Mouse (Mus musculus) kidney, embryonic 16.5 days (tissue): ENCODE data around the gene Zfp423. TPM values are rescaled to one million over a fixed set of nuclear protein-coding genes. Genes with fewer than 3 reads are reported as not detected.

Experiments
- ATAC-seq: fragments of 200-750 bp; cut with Nextera tagmentation; 2 replicates; pipeline ENCODE4 v1.8.0; 2017; ENCODE audit warnings: moderate TSS enrichment; ENCODE audit not compliant: low FRiP score, low TSS enrichment
- H3K27ac ChIP-seq: fragments of 300-500 bp; sonication (generic); 2 replicates; pipeline ENCODE4 v1.5.1; 2014; ENCODE audit warnings: low read length
- H3K27me3 ChIP-seq: fragments of 300-500 bp; sonication (generic); 2 replicates; pipeline ENCODE4 v1.6.1; 2014; ENCODE audit warnings: low read length, control low read depth, mixed read lengths; ENCODE audit not compliant: insufficient read depth
- H3K36me3 ChIP-seq: fragments of 300-500 bp; sonication (generic); 2 replicates; pipeline ENCODE4 v1.6.1; 2014; ENCODE audit warnings: low read length, control low read depth, mixed read lengths; ENCODE audit not compliant: insufficient read depth
- H3K4me1 ChIP-seq: fragments of 300-500 bp; sonication (generic); 2 replicates; pipeline ENCODE4 v1.6.1; 2014; ENCODE audit warnings: low read length, control low read depth, mixed read lengths; ENCODE audit not compliant: insufficient read depth
- H3K4me2 ChIP-seq: fragments of 300-500 bp; sonication (generic); replicated peaks from 2 replicates; pipeline ENCODE4 v1.6.1; 2014; ENCODE audit warnings: low read depth, low read length
- H3K4me3 ChIP-seq: fragments of 300-500 bp; sonication (generic); 2 replicates; pipeline ENCODE4 v1.5.1; 2014; ENCODE audit warnings: mild to moderate bottlenecking, low read length
- H3K9ac ChIP-seq: fragments of 300-500 bp; sonication (generic); replicated peaks from 2 replicates; pipeline ENCODE4 v1.6.1; 2014; ENCODE audit warnings: low read length
- H3K9me3 ChIP-seq: fragments of 300-500 bp; sonication (generic); 2 replicates; pipeline ENCODE4 v1.6.1; 2016; ENCODE audit warnings: low read length, control low read depth
- WGBS: fragments of 180-500 bp; shearing (Covaris S2); extraction: QIAGEN DNeasy Blood & Tissue Kit; methylation state at CpG from one replicate; pipeline ENCODE4 v1.1.7; 2014; 5-methylcytosine and 5-hydroxymethylcytosine counted together
- polyA plus RNA-seq: library from polyadenylated mRNA; unstranded; fragments of >200 nt; fragmentation: Nextera tagmentation; extraction: Ambion mirVana; gene quantifications from 2 replicates; pipeline ENCODE4 v1.2.1, GENCODE M21; 2015

Gene Zfp423
- polyA plus RNA-seq, 1 experiment from 2014 or later = 11.4 TPM

DNA sequence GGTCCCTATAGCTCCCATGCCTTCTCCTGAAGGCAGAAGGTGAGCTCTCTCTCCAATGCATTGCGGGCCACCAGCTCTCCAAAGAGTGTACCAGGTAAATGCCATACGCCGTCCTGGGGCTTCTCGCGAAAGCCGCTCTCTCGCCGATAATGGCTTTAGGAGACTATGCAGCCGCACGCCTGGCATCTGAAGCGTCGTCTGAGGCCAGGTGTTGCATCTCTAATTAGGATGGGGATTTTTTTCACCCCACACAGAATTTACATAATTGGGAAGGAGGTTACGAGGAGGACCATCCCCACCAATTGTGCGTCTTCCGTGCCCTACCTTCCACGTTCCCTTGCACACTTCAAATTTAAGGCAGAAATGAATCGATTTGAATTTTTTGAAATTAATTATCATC, 252.2 kb downstream of the Zfp423 start:
- Histone ChIP-seq H3K36me3 (no peaks in the 10 kb centered on the region), H3K4me2 (no peak overlapping the region), H3K9ac (no peak overlapping the region), H3K4me1 (peaks cover 24% of the 10 kb centered on the region), H3K27me3 (no peaks in the 10 kb centered on the region), H3K4me3 (no peak overlapping the region), H3K27ac (no peak overlapping the region), H3K9me3 (no peaks in the 10 kb centered on the region)
- ATAC-seq = no peak
- WGBS = 80% methylated on average over 17 of the region's 17 CpGs

DNA sequence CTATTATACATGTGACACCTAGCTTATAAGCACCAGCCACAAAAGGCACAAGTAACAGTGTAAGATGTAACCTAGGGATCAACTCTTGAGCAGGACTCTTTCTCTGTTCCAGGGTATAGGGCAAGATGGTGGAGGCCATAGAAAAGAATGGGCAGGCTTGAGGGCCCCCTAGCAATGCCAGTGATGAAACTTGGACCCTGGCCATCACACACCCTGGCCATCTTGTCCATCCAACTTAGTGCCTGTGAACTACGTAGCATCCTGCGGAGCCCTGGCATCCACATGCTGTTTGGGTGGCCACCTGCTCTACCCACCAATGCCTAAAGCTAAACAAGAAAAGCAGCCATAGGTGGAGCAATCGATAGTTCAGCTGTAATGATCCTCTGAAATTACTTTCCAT, 254.6 kb downstream of the Zfp423 start:
- no peaks in the 10 kb centered on the region for H3K27me3 ChIP-seq
- H3K27ac ChIP-seq = no peak overlapping the region
- 96% methylated on average over 3 of the region's 3 CpGs for WGBS
- peaks cover 30% of the 10 kb centered on the region for H3K4me1 ChIP-seq
- no peaks in the 10 kb centered on the region for H3K9me3 ChIP-seq
- no peak overlapping the region for H3K4me2 ChIP-seq
- no peak overlapping the region for H3K4me3 ChIP-seq
- H3K9ac ChIP-seq = no peak overlapping the region
- H3K36me3 ChIP-seq = no peaks in the 10 kb centered on the region
- no peak for ATAC-seq

DNA sequence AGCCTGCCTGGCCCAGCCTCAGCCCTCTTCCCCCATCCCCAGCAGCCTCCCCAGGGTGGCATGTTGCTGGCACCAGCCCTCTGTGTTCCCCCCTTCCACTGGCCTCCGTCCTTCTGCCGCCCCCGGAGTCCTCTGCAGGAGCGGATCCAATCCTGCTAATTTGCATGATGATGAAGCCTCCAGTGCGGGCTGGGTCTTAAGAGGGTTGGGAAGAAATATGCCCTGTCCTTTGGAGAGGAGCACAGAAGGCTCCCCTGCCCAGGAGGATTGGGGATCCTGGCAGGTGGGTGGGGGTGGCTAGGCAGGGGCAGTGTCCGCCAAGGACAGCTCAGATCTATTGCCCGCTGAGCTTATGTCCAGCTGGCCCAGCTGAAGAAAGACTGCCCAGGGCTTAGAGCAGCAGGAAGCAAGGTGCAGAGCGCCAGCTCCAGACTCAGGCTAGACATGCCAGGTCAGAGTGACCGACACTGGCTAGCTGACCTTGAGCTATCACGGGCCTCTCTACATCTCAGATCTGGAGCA, 256.5 kb downstream of the Zfp423 start:
- 29% methylated on average over 10 of the region's 10 CpGs for WGBS

DNA sequence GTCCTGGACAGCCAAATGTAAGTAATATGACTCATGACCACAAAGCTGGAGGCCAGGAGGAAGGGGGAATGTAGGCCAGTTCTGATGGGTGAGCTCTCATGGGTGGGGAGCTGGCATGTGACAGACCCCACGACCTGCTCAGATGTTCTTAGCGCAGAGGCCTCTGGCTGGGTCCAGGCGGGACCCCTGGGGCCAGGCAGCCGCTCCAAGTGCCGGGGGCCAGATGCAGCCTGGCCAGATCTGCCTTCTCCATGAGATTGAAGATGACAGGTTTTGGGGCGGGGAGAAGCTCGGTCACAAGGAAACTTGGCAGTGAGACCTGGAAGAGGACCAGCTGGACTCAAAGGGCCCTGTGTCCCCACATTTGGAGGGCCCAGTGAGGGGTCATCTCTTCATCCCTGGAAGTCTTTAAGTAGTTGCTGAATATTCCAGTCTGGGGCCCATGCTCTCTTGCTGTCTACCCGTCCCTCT, 257.3 kb downstream of the Zfp423 start:
- peaks cover 15% of the 10 kb centered on the region for H3K4me1 ChIP-seq
- WGBS = 65% methylated on average over 8 of the region's 8 CpGs
- H3K9ac ChIP-seq = no peak overlapping the region
- no peaks in the 10 kb centered on the region for H3K27me3 ChIP-seq
- no peak overlapping the region for H3K4me2 ChIP-seq
- no peak overlapping the region for H3K4me3 ChIP-seq
- peak; percentile 29; the same call in 1 of the 2 replicates for ATAC-seq
- H3K36me3 ChIP-seq = no peaks in the 10 kb centered on the region
- H3K9me3 ChIP-seq = no peaks in the 10 kb centered on the region
- H3K27ac ChIP-seq = no peak overlapping the region

More for the DNA sequence above, 256.5 kb downstream of the Zfp423 start:
- Histone ChIP-seq H3K9me3 (no peaks in the 10 kb centered on the region), H3K27me3 (no peaks in the 10 kb centered on the region), H3K9ac (no peak overlapping the region), H3K4me2 (no peak overlapping the region), H3K27ac (no peak overlapping the region), H3K4me3 (no peak overlapping the region), H3K4me1 (peaks cover 18% of the 10 kb centered on the region), H3K36me3 (no peaks in the 10 kb centered on the region)
- 0 out of 2 replicates have a peak, but pooled peaks have one; percentile 10 for ATAC-seq

DNA sequence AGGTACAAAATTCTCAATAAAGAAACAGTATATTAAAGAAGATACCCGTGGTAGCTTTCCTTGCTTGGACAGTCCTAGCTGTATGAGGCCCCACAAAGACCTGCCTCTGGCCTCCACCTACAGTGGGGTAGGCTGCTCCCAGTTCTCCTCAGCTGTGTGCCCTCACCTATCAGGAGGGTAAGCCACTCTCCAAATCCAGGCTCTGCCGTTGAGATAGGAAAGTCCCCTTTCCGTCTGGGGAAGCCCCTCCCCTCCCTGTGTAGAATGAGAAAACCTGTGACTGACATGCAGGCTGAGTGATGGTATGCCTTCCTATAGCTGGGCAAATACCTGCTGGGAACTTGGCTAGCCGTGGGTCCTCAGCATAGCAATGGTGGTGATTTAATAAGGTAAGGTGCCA, 257.8 kb downstream of the Zfp423 start:
- H3K9ac ChIP-seq = no peak overlapping the region
- no peaks in the 10 kb centered on the region for H3K9me3 ChIP-seq
- no peak for ATAC-seq
- no peak overlapping the region for H3K27ac ChIP-seq
- no peak overlapping the region for H3K4me3 ChIP-seq
- peaks cover 15% of the 10 kb centered on the region for H3K4me1 ChIP-seq
- no peaks in the 10 kb centered on the region for H3K27me3 ChIP-seq
- H3K4me2 ChIP-seq = no peak overlapping the region
- 84% methylated on average over 4 of the region's 4 CpGs for WGBS
- no peaks in the 10 kb centered on the region for H3K36me3 ChIP-seq

DNA sequence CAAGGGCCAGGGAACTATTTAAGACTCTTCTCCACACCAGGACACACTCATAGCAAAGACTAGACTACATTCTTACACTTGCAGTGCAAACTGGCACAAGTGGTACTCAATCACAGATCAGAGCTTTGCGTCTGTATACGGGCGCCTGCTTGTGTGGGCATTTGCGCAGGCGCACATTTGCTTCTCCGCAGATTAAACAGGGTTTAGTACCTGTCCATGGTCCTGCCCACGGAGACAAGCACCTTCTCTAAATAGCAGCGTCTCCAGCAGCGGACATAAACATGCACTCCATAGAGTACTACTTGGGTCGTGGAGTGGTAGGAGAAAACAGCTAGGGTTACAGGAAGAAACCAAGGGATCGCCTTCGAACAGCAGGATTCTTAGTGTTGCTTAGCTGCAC, 259.1 kb downstream of the Zfp423 start:
- H3K36me3 ChIP-seq = no peaks in the 10 kb centered on the region
- H3K4me2 ChIP-seq = no peak overlapping the region
- H3K27me3 ChIP-seq = no peaks in the 10 kb centered on the region
- peaks cover 15% of the 10 kb centered on the region for H3K4me1 ChIP-seq
- no peak overlapping the region for H3K4me3 ChIP-seq
- no peak for ATAC-seq
- H3K27ac ChIP-seq = no peak overlapping the region
- no peak overlapping the region for H3K9ac ChIP-seq
- WGBS = 55% methylated on average over 12 of the region's 12 CpGs
- no peaks in the 10 kb centered on the region for H3K9me3 ChIP-seq

DNA sequence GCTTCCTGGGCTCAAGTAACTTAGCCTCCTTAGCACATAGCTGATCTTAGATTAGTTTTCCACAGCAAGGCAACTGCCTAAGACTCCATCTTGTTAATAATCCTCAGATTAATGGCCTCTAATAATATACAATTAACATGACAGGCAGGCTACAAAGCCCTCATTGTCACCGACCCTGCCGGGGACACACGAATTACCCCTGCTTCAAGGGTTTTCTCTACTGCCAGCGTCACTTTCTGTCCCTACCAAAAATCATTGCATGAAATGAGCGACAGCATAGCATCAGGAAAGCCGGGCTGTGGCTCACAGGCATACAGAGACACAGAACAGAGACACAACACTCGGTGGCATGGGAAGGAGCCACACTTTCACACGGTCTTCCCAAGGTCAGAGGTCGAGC, 262.3 kb downstream of the Zfp423 start:
- Histone ChIP-seq H3K36me3 (no peaks in the 10 kb centered on the region), H3K4me3 (no peak overlapping the region), H3K27me3 (no peaks in the 10 kb centered on the region), H3K9me3 (no peaks in the 10 kb centered on the region), H3K4me1 (peaks cover 16% of the 10 kb centered on the region), H3K4me2 (no peak overlapping the region), H3K9ac (no peak overlapping the region), H3K27ac (no peak overlapping the region)
- 45% methylated on average over 9 of the region's 9 CpGs for WGBS
- ATAC-seq = no peak

DNA sequence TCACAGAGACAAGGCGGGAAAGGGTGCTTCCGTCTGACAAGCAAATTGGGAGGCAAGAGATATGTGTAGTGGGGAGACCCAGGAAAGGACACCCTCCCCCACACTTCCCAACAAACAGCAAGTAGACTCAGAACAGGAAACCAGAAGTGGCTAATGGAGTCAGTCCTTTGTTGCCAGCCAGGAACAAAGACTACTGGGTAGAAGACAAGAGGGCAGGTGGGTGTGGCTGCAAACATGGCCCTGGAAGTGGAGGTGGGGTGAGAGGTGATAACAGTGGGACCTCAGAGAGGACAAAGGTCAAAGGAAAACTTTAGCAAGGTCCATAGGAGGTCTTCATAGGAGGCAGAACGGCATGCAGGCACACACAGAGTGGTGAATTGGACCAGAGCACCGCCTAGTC, 265.7 kb downstream of the Zfp423 start:
- H3K4me2 ChIP-seq = no peak overlapping the region

DNA sequence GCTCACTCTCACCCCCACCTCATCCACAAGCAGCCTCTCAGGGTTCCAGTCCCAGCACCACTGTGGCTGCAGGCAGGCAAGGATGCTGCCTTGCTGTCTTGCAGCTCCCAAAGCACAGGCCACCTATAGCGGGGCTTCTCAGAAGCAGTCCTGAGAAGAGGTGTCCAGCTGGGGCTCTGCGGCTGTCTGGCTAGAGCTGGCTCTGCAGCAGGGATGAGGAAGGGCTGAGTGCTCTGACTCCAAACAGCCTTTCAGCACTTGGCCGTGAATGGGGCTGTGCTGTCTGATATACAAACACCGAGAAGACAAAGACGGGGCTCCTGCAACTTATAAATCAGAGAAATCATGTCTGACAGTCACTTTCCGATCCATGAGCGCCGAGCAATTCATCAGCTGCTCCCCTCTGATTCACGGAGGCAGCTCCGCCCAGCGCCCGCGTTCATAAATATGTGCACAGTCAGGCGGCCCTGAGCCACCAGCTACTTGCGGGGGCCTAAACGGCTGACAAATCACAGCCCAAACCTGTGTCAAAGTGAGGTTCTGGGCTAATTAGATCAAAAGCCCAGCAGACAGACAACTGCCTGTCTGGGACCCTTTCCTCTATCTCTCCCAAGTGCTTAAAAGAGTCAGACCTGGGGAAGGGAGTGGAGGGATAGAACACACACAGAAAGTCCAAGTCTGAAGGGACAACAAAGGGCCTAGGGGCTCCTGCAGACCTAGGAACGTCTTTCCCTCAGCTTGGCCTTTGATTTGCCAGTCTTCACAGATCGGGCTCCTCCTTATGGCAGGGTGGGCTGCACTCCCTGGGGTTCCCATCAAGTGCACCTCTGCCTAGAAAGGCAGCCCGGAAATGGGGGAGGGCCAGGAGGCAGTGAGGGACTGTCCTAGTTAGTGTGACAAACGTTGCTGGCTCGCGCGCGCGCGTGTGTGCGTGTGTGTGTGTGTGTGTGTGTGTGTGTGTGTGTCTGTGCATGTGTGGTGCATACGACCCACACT, 269.0 kb downstream of the Zfp423 start:
- H3K4me1 ChIP-seq = peaks cover 29% of the 10 kb centered on the region
- H3K9me3 ChIP-seq = no peaks in the 10 kb centered on the region
- 9% methylated on average over 28 of the region's 28 CpGs for WGBS
- peak overlapping the region; percentile 47 for H3K4me2 ChIP-seq
- peaks cover 5% of the 10 kb centered on the region for H3K36me3 ChIP-seq
- H3K9ac ChIP-seq = peak overlapping the region; percentile 42
- H3K27me3 ChIP-seq = no peaks in the 10 kb centered on the region
- peak overlapping the region; percentile 19; the same call in 1 of the 2 replicates for H3K4me3 ChIP-seq
- H3K27ac ChIP-seq = no peak overlapping the region
- no peak for ATAC-seq

More for the DNA sequence above, 265.7 kb downstream of the Zfp423 start:
- peaks cover 29% of the 10 kb centered on the region for H3K4me1 ChIP-seq
- no peaks in the 10 kb centered on the region for H3K36me3 ChIP-seq
- H3K4me3 ChIP-seq = no peak overlapping the region
- H3K27ac ChIP-seq = no peak overlapping the region
- H3K9ac ChIP-seq = no peak overlapping the region
- no peaks in the 10 kb centered on the region for H3K9me3 ChIP-seq
- ATAC-seq = no peak
- no peaks in the 10 kb centered on the region for H3K27me3 ChIP-seq
- 67% methylated on average over 4 of the region's 4 CpGs for WGBS

DNA sequence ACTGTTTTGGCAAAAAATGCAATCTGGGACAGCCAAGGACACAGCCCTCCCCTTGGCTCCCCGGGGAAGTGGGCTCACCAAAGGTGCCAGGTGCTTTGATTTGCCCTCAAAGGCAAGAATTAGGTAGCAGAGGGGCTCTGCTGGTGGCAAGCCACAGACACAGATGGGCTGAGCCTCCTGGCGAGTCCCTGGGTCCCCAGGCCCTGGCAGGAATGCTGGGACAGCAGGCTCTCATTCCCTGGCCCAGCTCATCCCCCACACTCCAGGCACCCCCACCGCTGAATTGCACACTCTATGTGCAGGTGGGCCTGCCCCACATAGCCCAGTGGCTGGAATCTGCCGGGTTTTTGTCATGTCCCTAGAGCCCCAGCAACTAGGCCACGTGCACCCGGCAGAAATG, 270.2 kb downstream of the Zfp423 start:
- Histone ChIP-seq H3K36me3 (peaks cover 5% of the 10 kb centered on the region), H3K27ac (no peak overlapping the region), H3K4me3 (no peak overlapping the region), H3K9me3 (no peaks in the 10 kb centered on the region), H3K4me1 (peaks cover 25% of the 10 kb centered on the region), H3K9ac (no peak overlapping the region), H3K4me2 (no peak overlapping the region), H3K27me3 (no peaks in the 10 kb centered on the region)
- 60% methylated on average over 6 of the region's 6 CpGs for WGBS
- no peak for ATAC-seq
